Mouse (Mus musculus) gastrocnemius, postnatal 36 days (tissue): Measurements from ENCODE around the gene Ebf1. TPM values are rescaled to one million over a fixed set of nuclear protein-coding genes. Genes with fewer than 3 reads are reported as not detected.

Source experiments
- DNase-seq, 2 experiments: peaks; one replicate each; pipeline ENCODE4 v3.0.0; 2022
- intact Hi-C: fragments of 180-260 bp; cut with DNase I; formaldehyde crosslinking; loops from one replicate; pipeline ENCODE4 v1.15.1; 2025
- total RNA-seq, 2 experiments: library from RNA; stranded (reverse); gene quantifications; 2 replicates each; pipeline ENCODE4 v1.2.3; 2021

Gene Ebf1
- total RNA-seq, 2 experiments from 2014 or later, result 9.5 to 10.0 TPM

DNA sequence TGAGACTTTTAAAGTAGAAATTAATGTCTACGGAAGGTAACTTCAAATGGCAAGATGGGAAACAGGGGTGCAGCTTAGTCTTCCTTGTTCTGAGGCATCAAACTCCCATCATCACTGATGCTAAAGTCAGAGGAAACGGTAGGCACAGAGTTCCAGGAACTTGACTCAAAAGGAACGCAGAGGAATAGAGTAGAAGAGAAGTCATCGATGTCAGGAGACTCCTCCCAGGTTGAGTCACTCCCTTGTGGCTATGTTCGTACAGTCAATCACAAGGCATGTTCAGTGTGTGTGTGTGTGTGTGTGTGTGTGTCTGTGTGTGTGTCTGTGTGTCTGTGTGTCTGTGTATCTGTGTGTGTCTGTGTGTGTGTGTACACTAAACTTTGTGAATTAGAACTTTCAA lies 108.6 kb downstream of the Ebf1 start:
- intact Hi-C loops, result no loop called here
- DNase-seq, result no peak

DNA sequence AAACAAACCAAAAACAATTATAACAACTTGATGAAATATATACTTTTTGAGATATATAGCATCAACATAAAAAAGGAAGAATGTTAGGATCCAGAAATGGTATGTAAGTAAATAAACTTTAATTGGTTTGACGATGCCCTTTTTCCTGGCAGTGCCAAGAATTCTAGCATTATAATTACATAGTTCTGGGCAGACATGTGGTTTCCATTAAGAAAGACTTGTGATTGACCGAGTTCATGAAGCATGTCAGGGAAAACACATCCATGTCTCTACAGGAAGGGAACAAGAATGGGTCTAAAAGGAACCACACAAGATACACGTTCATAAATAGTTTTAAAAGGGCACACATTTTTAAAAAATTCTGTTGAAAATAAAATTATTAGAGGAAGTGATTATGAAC lies 110.3 kb downstream of the Ebf1 start:
- intact Hi-C loops, result no loop called here
- DNase-seq, result no peak

- intact Hi-C loops, result no loop called here
- no peak for DNase-seq
These were observed 110.7 kb downstream of the Ebf1 start for GRCm38 (mm10) chr11:44727821-44728220.

GRCm38 (mm10) chr11:44728271-44728670 lies 111.2 kb downstream of the Ebf1 start:
- intact Hi-C loops, result no loop called here
- DNase-seq, result no peak

DNA sequence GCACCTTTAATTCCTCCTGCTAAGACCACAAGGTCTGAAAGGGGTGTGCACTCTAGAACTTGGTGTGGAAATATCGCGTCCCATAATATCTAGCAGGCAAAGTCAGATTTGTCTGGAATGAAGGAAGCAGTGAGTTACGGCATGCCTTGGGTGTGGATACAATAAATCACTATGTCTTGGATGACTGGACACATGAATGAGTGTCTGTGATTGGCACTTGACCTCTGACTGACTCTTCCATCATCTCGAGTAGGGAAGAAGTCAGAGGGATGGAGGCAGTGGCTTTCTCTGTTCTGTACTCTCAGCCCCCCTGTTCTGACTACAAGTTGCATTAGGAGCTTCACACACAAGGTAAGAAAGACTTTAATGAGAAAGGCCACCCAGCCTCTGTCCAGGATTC lies 112.8 kb downstream of the Ebf1 start:
- intact Hi-C loops, result no loop called here
- no peak for DNase-seq

DNA sequence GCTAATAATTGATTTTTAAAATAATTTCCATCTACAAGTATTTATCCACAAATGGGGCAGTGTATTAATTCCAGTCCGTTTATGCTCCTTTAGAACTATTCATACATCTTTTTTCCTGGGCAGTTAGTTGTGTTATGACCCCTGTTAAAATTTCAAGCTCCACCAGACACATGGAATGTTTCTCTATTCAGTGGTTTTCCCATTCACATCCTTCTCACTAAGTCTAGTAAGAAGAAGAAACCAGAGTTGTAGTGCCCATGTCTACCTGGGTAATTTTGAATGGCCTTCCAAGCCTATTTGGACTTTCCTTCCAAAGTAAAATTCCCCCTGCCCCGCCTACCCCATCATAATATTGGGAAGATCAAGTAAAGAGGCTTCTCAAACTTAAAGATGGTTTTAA lies 114.6 kb downstream of the Ebf1 start:
- no peak for DNase-seq
- intact Hi-C loops, result no loop called here

DNA sequence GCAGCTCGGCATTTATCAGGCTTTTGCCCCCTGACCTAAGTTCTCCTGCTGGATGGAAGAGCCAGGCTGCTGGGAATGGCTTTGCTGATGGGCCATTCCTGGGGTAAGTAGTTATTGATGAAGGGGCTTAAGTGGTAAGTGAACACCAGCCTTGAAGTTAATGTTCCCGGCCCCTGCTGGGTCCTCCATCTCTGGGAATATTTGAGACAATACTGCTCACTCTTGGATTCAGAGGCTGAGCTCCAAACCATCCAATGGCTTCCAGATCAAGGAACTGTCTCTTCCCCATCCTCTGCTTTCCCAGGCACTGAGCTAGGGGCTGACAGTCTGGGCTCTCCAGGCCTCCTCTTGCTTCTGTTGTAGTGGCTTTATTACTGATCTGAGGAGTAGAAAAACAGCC lies 116.2 kb downstream of the Ebf1 start:
- intact Hi-C loops, result no loop called here
- DNase-seq, result no peak

DNA sequence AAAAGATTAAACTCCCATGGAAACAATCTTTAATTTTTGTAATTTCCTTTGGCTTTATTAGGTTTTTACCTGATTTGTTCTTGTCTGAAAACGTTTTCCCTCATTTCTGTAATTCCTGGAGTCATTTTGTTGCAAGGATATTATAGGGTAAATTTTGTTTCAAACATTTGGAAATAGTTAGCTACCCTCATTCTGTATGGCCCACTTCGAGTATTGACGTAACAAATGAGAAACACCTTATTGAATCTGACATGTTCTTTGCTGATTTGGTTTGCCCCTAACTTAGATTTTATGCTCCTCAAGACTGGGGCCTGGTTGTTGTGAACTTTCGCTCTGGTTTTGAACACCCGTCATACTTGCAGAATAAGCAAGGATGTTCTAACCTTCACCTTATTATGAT lies 120.9 kb downstream of the Ebf1 start:
- intact Hi-C loops, result no loop called here
- no peak for DNase-seq

GRCm38 (mm10) chr11:44738820-44739219 lies 121.7 kb downstream of the Ebf1 start:
- intact Hi-C loops, result no loop called here
- no peak for DNase-seq

DNA sequence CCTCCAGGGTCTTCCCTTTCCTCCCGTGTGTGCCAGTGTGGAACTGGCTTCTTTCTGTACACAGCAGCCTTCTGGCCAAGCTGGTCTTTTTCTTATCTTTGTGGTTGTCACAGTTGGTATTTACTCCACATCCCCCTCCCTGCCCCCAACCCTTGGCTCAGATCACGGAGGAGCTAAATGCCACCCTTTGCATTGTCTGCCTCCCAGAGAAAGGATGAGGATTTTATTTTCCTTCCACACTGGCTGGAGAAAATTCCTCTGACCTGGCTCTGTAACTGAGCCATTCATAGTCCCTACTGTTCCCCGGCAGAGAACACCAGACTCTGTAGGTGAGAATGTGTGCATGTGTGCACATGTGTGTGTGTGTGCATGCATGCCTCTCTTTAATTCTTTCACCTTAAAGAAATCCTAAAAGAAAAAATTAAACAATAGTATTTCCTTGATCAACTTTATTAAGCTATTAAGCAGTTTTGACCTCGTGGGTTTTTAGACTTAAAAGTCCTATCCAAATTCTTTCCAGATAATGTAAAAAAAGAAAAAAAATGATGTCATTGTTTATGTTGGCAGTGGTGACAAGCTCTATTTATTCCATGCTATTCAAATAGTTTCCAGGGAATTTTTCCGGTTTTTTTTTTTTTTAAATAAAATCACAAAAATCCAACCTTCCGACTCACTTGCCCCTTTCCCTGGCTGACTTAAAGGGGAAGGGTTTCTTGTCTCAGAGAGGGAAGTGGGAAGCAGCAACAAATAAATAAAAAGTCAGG lies 123.3 kb downstream of the Ebf1 start:
- intact Hi-C loops, result no loop called here
- DNase-seq, result no peak

DNA sequence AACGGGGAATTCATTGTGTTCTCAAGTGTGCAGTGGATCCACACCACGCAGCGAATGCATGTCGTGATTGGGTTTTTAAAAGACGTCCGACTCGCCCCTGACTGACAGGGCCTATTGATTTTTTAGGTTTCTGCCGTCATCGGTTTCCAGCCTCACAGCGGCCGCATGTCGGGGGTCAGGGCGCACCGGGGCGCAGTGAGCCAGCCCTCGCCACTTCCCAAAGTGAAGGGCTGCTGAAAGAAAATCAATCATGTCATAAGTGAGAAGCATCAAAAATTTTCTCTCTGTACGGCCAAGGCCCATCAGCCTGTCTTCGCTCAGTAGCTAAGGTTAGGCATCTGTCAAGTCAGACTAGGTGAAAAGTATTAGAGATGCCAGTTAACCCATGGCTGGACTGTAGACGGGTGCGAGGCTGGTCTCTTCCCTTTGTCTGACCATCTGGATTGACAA lies 124.0 kb downstream of the Ebf1 start:
- intact Hi-C loops, result no loop called here
- DNase-seq, result no peak

- intact Hi-C loops, result no loop called here
These were observed 127.3 kb downstream of the Ebf1 start for GRCm38 (mm10) chr11:44744446-44744845.

DNA sequence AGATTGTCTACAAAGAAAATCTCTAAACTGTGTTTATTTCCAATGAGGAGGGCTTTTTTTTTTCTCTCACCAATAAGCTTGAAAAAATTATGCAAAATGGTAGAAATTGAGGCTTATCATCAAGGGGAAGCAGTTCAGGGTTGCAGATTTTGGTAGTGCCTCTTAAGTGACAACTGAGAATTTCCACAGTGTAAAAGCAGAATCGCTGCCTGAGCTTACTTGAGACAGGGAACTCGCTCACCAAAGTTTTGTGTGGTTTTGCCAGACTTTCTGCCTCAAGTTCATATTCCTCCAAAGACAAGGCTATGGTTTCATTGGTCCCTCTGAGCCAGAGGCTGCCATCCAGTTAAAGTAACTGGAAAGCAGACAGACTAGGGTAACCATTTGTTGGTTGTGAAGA lies 128.8 kb downstream of the Ebf1 start:
- intact Hi-C loops, result no loop called here
- no peak for DNase-seq

More at GRCm38 (mm10) chr11:44744446-44744845, 127.3 kb downstream of the Ebf1 start:
- no peak for DNase-seq

DNA sequence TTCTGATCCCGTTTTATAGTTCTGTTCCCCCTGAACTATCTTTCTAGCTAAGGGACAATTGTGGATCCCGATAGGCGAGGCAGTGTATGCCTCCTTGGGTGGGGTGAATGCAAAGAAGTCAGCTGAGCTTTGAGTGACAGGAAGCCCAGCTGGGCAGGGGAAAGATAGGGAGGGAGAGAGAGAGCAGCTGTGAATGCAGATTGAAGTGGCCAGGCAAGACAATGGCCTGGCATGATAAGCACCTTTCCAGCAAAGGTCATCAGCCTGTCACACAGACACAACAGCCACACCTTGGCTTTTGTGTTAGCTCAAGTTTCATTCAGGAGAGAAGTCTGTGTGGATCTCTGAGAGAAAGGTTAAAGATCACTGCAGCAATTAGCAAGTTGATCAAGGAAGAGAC lies 129.6 kb downstream of the Ebf1 start:
- no peak for DNase-seq
- intact Hi-C loops, result no loop called here

DNA sequence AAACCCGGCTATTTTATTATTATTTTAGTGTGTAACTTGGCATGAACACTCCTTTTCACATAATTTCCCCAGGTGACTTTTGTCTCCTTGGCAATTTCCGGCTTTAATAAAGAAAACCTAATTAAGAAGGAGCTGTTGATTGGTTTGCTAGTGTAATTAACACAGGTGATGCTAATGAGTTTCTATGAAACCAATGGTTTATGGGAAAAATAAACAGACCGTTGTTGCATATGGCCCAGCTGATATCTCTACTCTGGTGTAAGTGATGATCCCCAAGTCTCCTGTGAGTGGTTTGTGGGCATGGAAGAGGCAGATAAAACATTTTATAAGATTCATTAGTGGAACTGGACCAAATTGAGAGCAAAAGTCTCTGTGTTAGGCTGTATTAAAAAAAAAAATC lies 132.2 kb downstream of the Ebf1 start:
- intact Hi-C loops, result no loop called here
- DNase-seq, result no peak

DNA sequence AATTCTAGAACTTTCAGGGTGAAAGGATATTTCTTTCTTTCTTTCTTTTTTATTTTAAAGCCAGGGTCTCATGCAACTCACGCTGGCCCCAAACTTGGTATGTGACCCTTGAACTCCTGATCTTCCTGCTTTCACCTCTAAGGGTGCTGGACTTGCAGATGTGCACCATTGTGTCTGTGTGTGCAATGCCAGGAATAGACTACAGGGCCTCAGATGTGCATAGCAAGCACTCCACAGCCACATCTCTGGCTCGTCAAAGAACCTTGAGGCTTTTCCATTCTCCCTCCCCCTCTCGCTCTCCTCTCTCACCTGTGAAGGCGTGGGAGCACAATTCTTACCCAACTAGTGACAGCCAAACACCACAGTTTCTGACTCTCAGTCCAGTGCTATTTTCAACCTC lies 137.2 kb downstream of the Ebf1 start:
- intact Hi-C loops, result no loop called here
- DNase-seq, result no peak

- no peak for DNase-seq
- intact Hi-C loops, result no loop called here
These were observed 139.2 kb downstream of the Ebf1 start for GRCm38 (mm10) chr11:44756321-44756720.

- intact Hi-C loops, result no loop called here
- DNase-seq, result no peak
These were observed 141.7 kb downstream of the Ebf1 start for GRCm38 (mm10) chr11:44758857-44759256.

- no peak for DNase-seq
- intact Hi-C loops, result no loop called here
These were observed 144.2 kb downstream of the Ebf1 start for GRCm38 (mm10) chr11:44761128-44761996.

DNA sequence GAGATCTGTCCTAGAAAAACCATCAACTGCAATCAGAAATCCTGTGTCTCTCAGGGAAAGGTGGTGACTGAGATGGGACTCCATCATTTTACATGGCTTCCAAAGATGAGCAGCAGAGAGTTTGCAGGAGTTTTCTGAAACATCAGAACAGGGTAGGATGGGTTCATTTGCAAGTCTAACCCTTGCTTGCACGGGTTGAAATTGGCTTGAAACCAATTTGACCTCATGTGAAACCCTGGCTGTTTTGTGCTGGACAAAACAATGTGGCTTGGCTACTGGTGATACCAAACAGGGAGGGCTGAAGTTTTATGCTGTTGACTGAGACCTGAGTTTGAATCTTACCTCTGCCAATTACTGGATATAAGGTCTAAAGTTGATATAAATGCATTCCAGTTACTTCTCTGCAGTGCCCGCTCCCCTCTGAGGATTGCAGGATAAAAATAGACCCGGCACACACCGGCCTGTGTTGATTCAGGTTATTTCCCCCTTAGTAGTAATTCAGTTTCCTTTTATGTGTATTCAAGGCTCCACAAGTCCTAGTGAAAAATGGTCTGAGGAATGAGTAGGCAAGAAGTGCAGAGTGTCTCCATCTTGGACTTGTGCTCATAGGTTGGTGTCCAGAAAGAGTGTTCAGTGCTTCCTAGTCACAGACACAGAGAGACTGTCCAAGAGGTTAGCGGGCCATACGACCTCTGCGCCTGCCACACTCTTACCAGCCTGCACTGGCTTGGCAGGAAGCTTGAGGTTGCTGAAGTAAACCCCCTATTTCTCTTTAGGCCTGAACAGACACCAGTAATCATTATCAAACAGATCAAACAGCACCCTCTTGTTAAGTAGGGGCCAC lies 147.1 kb downstream of the Ebf1 start:
- intact Hi-C loops, result no loop called here
- DNase-seq, result no peak

GRCm38 (mm10) chr11:44764988-44765387 lies 147.9 kb downstream of the Ebf1 start:
- intact Hi-C loops, result no loop called here
- DNase-seq, result no peak
